In the genomic region with DNA sequence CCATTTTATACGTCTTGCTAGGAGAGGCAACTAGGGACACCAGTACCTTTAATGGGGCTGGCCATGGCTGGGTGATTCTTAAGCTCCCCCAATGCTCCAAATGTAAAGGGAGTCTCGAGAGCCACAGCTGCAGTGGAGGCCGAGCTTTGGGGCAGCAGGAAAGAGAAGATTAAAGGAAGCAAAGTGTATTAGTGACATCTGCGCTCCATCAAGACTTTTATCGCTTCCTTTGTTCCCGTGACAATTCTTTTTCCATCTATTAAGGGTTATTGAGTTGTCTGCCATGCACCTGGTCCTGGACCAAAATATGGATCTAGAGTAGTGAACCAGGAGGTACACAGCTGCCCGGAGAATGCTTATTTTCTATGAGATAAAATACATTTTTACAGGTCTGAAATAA, we compare ENCODE assay signal across 20 mouse cellular contexts.
A peak's percentile ranks its signal among the peaks of the same experiment; 100 is the strongest.
DNase-seq lines count a peak whose midpoint lies in the region; ATAC-seq lines count a peak whose summit lies in the region.
"Had no signal": no experiment of that assay in that cellular context is flagged by ENCODE, and none has a peak within 500 bp of the region (broad histone marks: within the 10 kb centered on the region; RNA-seq: fewer than 3 reads in every experiment).

No protein-coding gene starts in this region.

- no peak overlapping the region for H3K27ac ChIP-seq in hindbrain, embryonic 12.5 days
- H3K27ac ChIP-seq in hindbrain, embryonic 13.5 days, result no peak overlapping the region
- no peak overlapping the region; the same call in 1 of the 2 replicates for H3K27ac ChIP-seq in midbrain, embryonic 11.5 days (ENCODE audit: low read depth, low read length)
- H3K27ac ChIP-seq in midbrain, embryonic 16.5 days (ENCODE audit: low read length), result no peak overlapping the region
- H3K27ac ChIP-seq in limb, embryonic 12.5 days, result 0 out of 2 replicates have a peak overlapping the region, but pooled peaks have one; percentile 36
- H3K27ac ChIP-seq in forebrain, embryonic 12.5 days, result no peak overlapping the region
- H3K27ac ChIP-seq: embryonic facial prominence, embryonic 15.5 days; liver, embryonic 13.5 days had no signal

- no peak overlapping the region for H3K4me3 ChIP-seq in hindbrain, embryonic 12.5 days
- no peak overlapping the region for H3K4me3 ChIP-seq in hindbrain, embryonic 13.5 days
- no peak overlapping the region for H3K4me3 ChIP-seq in midbrain, embryonic 11.5 days (ENCODE audit: low read depth, low read length)
- no peak overlapping the region for H3K4me3 ChIP-seq in midbrain, embryonic 16.5 days (ENCODE audit: low read depth, low read length)
- H3K4me3 ChIP-seq in limb, embryonic 12.5 days (replicated peaks), result no peak overlapping the region
- H3K4me3 ChIP-seq in forebrain, embryonic 12.5 days (replicated peaks), result no peak overlapping the region
- H3K4me3 ChIP-seq: embryonic facial prominence, embryonic 15.5 days; heart, embryonic 12.5 days; liver, embryonic 13.5 days had no signal

- H3K36me3 ChIP-seq in hindbrain, embryonic 12.5 days, result no peaks in the 10 kb centered on the region
- no peaks in the 10 kb centered on the region for H3K36me3 ChIP-seq in hindbrain, embryonic 13.5 days
- H3K36me3 ChIP-seq in midbrain, embryonic 11.5 days (ENCODE audit: control insufficient read depth, insufficient read depth, low read length), result no peaks in the 10 kb centered on the region
- no peaks in the 10 kb centered on the region for H3K36me3 ChIP-seq in midbrain, embryonic 16.5 days (ENCODE audit: control insufficient read depth, insufficient read depth, low read length)
- H3K36me3 ChIP-seq in limb, embryonic 12.5 days, result no peaks in the 10 kb centered on the region
- no peaks in the 10 kb centered on the region for H3K36me3 ChIP-seq in forebrain, embryonic 12.5 days (replicated peaks)
- H3K36me3 ChIP-seq: embryonic facial prominence, embryonic 15.5 days; heart, embryonic 12.5 days; liver, embryonic 13.5 days had no signal

- H3K9ac ChIP-seq in hindbrain, embryonic 12.5 days, result no peak overlapping the region
- no peak overlapping the region for H3K9ac ChIP-seq in hindbrain, embryonic 13.5 days
- H3K9ac ChIP-seq in midbrain, embryonic 11.5 days (ENCODE audit: low read length), result no peak overlapping the region
- H3K9ac ChIP-seq in midbrain, embryonic 16.5 days (ENCODE audit: low read depth, low read length), result no peak overlapping the region
- H3K9ac ChIP-seq in limb, embryonic 12.5 days (replicated peaks), result no peak overlapping the region
- H3K9ac ChIP-seq in forebrain, embryonic 12.5 days, result no peak overlapping the region
- H3K9ac ChIP-seq: embryonic facial prominence, embryonic 15.5 days; heart, embryonic 12.5 days; liver, embryonic 13.5 days; lung, embryonic 14.5 days had no signal

- peak; percentile 76 for ATAC-seq in hindbrain, embryonic 12.5 days (ENCODE audit: low FRiP score)
- ATAC-seq in hindbrain, embryonic 13.5 days (ENCODE audit: low FRiP score), result no peak
- ATAC-seq in midbrain, embryonic 11.5 days (ENCODE audit: low FRiP score), result peak; percentile 30; the same call in 1 of the 2 replicates
- ATAC-seq in midbrain, embryonic 16.5 days, result no peak
- no peak for ATAC-seq in limb, embryonic 12.5 days (ENCODE audit: insufficient number of reproducible peaks, insufficient read depth, low FRiP score, low TSS enrichment, low read depth)
- ATAC-seq in forebrain, embryonic 12.5 days (ENCODE audit: low FRiP score), result no peak
- ATAC-seq: hindbrain, embryonic 16.5 days had no signal

- 42% methylated on average over 7 of the region's 7 CpGs for WGBS in hindbrain, embryonic 12.5 days
- WGBS in hindbrain, embryonic 13.5 days, result 36% methylated on average over 7 of the region's 7 CpGs
- 27% methylated on average over 7 of the region's 7 CpGs for WGBS in midbrain, embryonic 11.5 days
- 23% methylated on average over 7 of the region's 7 CpGs for WGBS in midbrain, embryonic 16.5 days
- 9% methylated on average over 7 of the region's 7 CpGs for WGBS in limb, embryonic 12.5 days
- WGBS in forebrain, embryonic 12.5 days, result 46% methylated on average over 7 of the region's 7 CpGs

- H3K9me3 ChIP-seq in hindbrain, embryonic 12.5 days (replicated peaks), result no peaks in the 10 kb centered on the region
- no peaks in the 10 kb centered on the region for H3K9me3 ChIP-seq in hindbrain, embryonic 13.5 days
- no peaks in the 10 kb centered on the region for H3K9me3 ChIP-seq in midbrain, embryonic 11.5 days (ENCODE audit: control insufficient read depth, low read length)
- H3K9me3 ChIP-seq in midbrain, embryonic 16.5 days (replicated peaks; ENCODE audit: control insufficient read depth, low read length, poor library complexity, severe bottlenecking), result no peaks in the 10 kb centered on the region
- H3K9me3 ChIP-seq in limb, embryonic 12.5 days, result no peaks in the 10 kb centered on the region
- no peaks in the 10 kb centered on the region for H3K9me3 ChIP-seq in forebrain, embryonic 12.5 days
- H3K9me3 ChIP-seq: embryonic facial prominence, embryonic 15.5 days; heart, embryonic 12.5 days; liver, embryonic 13.5 days had no signal

- no peak overlapping the region for H3K4me2 ChIP-seq in hindbrain, embryonic 12.5 days (replicated peaks)
- no peak overlapping the region for H3K4me2 ChIP-seq in hindbrain, embryonic 13.5 days
- no peak overlapping the region for H3K4me2 ChIP-seq in midbrain, embryonic 11.5 days
- no peak overlapping the region for H3K4me2 ChIP-seq in midbrain, embryonic 16.5 days (ENCODE audit: low read length)
- no peak overlapping the region for H3K4me2 ChIP-seq in limb, embryonic 12.5 days
- H3K4me2 ChIP-seq in forebrain, embryonic 12.5 days, result no peak overlapping the region
- H3K4me2 ChIP-seq: embryonic facial prominence, embryonic 15.5 days; heart, embryonic 12.5 days; liver, embryonic 13.5 days; lung, embryonic 14.5 days had no signal

- H3K4me1 ChIP-seq in hindbrain, embryonic 12.5 days, result peaks cover 20% of the 10 kb centered on the region
- peaks cover 18% of the 10 kb centered on the region; the same call in 1 of the 2 replicates for H3K4me1 ChIP-seq in hindbrain, embryonic 13.5 days (replicated peaks)
- H3K4me1 ChIP-seq in midbrain, embryonic 11.5 days (ENCODE audit: control insufficient read depth, insufficient read depth, low read length), result peaks cover 19% of the 10 kb centered on the region
- H3K4me1 ChIP-seq in midbrain, embryonic 16.5 days (ENCODE audit: control insufficient read depth, insufficient read depth, low read length), result no peaks in the 10 kb centered on the region; the same call in 1 of the 2 replicates
- H3K4me1 ChIP-seq in limb, embryonic 12.5 days (replicated peaks), result peaks cover 38% of the 10 kb centered on the region
- peaks cover 26% of the 10 kb centered on the region for H3K4me1 ChIP-seq in forebrain, embryonic 12.5 days
- H3K4me1 ChIP-seq: embryonic facial prominence, embryonic 15.5 days; liver, embryonic 13.5 days had no signal

- H3K27me3 ChIP-seq in hindbrain, embryonic 12.5 days, result no peaks in the 10 kb centered on the region
- no peaks in the 10 kb centered on the region for H3K27me3 ChIP-seq in hindbrain, embryonic 13.5 days
- no peaks in the 10 kb centered on the region; the same call in 1 of the 2 replicates for H3K27me3 ChIP-seq in midbrain, embryonic 11.5 days (ENCODE audit: control insufficient read depth, insufficient read depth, low read length)
- no peaks in the 10 kb centered on the region for H3K27me3 ChIP-seq in midbrain, embryonic 16.5 days (ENCODE audit: control insufficient read depth, insufficient read depth, low read depth, low read length)
- no peaks in the 10 kb centered on the region for H3K27me3 ChIP-seq in limb, embryonic 12.5 days
- peaks cover 14% of the 10 kb centered on the region; the same call in 1 of the 2 replicates for H3K27me3 ChIP-seq in forebrain, embryonic 12.5 days
- H3K27me3 ChIP-seq: CH12.LX; embryonic facial prominence, embryonic 15.5 days; liver, embryonic 13.5 days had no signal

- peak; percentile 78 for DNase-seq in midbrain, embryonic 11.5 days (ENCODE audit: low spot score, missing footprints)
- peak; percentile 49 for DNase-seq in embryo, embryonic 11 days
- no peak for DNase-seq in thymus, postnatal 4 days
- DNase-seq: cerebellum, adult 8-10 months; heart, postnatal 14 days; kidney, postnatal 25 days; left cerebral cortex, postnatal 4 days; liver, embryonic 13.5 days; lung, embryonic 14.5 days; lung, postnatal 36 days; thymus, adult 2 months had no signal

Comparison
In these comparisons a context has a peak if more than half of its experiments do, and no peak if none do; other contexts are left out.
1. ATAC-seq: peak in hindbrain, embryonic 12.5 days (single experiment) and midbrain, embryonic 11.5 days (single experiment); none in hindbrain, embryonic 13.5 days (single experiment), midbrain, embryonic 16.5 days (single experiment), limb, embryonic 12.5 days (single experiment) and forebrain, embryonic 12.5 days (single experiment).